Mouse (Mus musculus) liver, embryonic 16.5 days (tissue): Measurements from ENCODE around the gene Ube2d3. TPM values are rescaled to one million over a fixed set of nuclear protein-coding genes. Genes with fewer than 3 reads are reported as not detected.

Experiments
- ATAC-seq: fragments of 200-750 bp; cut with Nextera tagmentation; 2 replicates; pipeline ENCODE4 v1.8.0; 2017; ENCODE audit warnings: low read depth, mild to moderate bottlenecking, moderate number of reproducible peaks, moderate library complexity
- H3K27ac ChIP-seq: fragments of 300-500 bp; sonication (generic); 2 replicates; pipeline ENCODE4 v1.5.1; 2014; ENCODE audit warnings: mild to moderate bottlenecking, low read length
- H3K27me3 ChIP-seq: fragments of 300-500 bp; sonication (generic); 2 replicates; pipeline ENCODE4 v1.6.1; 2014; ENCODE audit warnings: low read depth, low read length, mixed read lengths; ENCODE audit not compliant: control insufficient read depth, insufficient read depth
- H3K36me3 ChIP-seq: fragments of 300-500 bp; sonication (generic); 2 replicates; pipeline ENCODE4 v1.6.1; 2014; ENCODE audit warnings: mild to moderate bottlenecking; ENCODE audit not compliant: control insufficient read depth, insufficient read depth
- H3K4me1 ChIP-seq: fragments of 300-500 bp; sonication (generic); 2 replicates; pipeline ENCODE4 v1.6.1; 2014; ENCODE audit warnings: low read depth, low read length, mixed read lengths; ENCODE audit not compliant: control insufficient read depth
- H3K4me2 ChIP-seq: fragments of 300-500 bp; sonication (generic); 2 replicates; pipeline ENCODE4 v1.6.1; 2014; ENCODE audit warnings: low read depth, low read length, mixed read lengths
- H3K4me3 ChIP-seq: fragments of 300-500 bp; sonication (generic); 2 replicates; pipeline ENCODE4 v1.5.1; 2014; ENCODE audit warnings: low read depth, mild to moderate bottlenecking, low read length
- H3K9ac ChIP-seq: fragments of 300-500 bp; sonication (generic); 2 replicates; pipeline ENCODE4 v1.6.1; 2014; ENCODE audit warnings: low read depth, low read length
- H3K9me3 ChIP-seq: fragments of 300-500 bp; sonication (generic); replicated peaks from 2 replicates; pipeline ENCODE4 v1.6.1; 2016; ENCODE audit warnings: low read length; ENCODE audit not compliant: control insufficient read depth
- WGBS: fragments of 180-500 bp; shearing (Covaris S2); extraction: QIAGEN DNeasy Blood & Tissue Kit; methylation state at CpG from one replicate; pipeline ENCODE4 v1.1.7; 2014; ENCODE audit not compliant: insufficient replicate concordance; 5-methylcytosine and 5-hydroxymethylcytosine counted together
- polyA plus RNA-seq: library from polyadenylated mRNA; unstranded; fragments of >200 nt; fragmentation: Nextera tagmentation; extraction: Ambion mirVana; gene quantifications from 2 replicates; pipeline ENCODE4 v1.2.1, GENCODE M21; 2015

The Ube2d3 gene
- polyA plus RNA-seq, 1 experiment from 2014 or later = 233 TPM

DNA sequence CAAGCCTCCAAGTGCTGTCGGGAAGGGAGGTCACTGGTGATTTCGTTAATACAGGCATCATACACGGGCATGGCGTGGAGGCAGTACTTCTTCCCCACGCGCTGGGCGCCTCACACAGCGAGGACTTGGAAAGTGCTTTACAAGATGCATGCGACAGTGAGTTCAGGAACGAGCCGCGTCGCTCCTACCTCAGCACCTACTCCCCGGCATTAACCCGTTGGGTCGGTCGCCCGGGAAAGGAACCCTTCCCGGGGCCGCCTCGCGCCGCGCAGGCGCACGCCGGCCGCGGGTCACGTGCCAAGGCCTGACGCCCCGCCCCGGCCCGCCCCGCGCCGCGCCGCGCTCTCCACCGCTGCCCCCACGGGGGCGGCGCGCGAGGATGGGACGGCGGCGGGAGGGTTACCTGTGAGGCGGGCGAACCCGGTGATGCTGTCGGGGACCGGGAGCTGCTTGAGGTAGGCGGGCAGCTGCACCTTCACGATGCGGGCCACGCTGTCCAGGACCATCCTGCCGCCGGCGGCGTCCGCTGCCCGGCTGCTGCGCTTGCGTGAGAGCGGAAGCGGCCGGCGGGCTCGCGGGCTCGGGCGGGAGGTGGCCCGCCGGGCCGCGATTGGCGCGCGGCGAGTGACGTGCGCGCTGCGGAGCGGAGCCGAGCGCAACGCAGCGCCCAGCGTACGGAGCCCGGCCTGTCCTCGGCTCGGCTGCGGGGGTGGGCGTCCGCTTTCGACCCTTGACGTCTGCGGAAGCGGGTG is 14.9 kb upstream of the Ube2d3 start:
- WGBS = under 1% methylated on average over 80 of the region's 103 CpGs
- Histone ChIP-seq H3K4me2 (peak overlapping the region; percentile 94), H3K9me3 (no peaks in the 10 kb centered on the region), H3K4me3 (peak overlapping the region; percentile 92), H3K9ac (peak overlapping the region; percentile 91), H3K36me3 (no peaks in the 10 kb centered on the region), H3K27me3 (no peaks in the 10 kb centered on the region), H3K4me1 (peaks cover 9% of the 10 kb centered on the region), H3K27ac (peak overlapping the region; percentile 91)
- peak; percentile 96 for ATAC-seq

DNA sequence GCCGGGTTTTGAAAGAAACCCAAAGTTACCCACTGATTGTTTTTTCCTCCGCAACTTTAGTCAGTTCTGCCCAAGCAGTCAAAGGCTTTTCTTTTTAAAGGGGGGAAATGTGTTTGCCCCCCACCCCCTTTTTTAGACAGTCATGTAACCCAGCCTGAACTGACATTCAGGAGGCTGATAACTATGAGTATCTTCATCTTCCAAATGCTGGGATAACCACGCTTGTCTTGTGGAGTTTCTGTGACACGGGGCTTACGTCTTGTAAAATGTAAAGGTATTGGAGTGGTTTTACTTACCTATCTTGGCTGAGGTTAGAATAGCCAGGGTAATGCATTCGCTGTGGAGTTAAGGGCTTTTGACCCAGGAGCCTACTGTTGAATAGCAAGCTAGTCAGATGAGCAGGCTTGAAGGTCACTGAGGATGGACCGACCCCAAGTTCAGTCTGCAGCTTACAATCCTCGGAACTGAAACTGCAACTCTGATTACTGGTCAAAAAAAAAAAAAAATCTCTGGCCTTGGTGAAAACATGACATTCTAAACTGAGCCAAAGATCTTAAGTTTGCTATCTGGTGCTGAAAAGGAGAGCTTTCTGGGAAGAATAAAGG is 14.2 kb upstream of the Ube2d3 start, which contains the start of gene Cisd2:
TSS of gene Cisd2 (minus strand) at position 318 of the 605 bp plus-strand sequence.
- Histone ChIP-seq H3K9ac (peak within 1 kb of the TSS; percentile 91), H3K27me3 (no peaks in the 10 kb centered on the region), H3K36me3 (no peaks in the 10 kb centered on the region), H3K9me3 (no peaks in the 10 kb centered on the region), H3K4me3 (peak within 1 kb of the TSS; percentile 92), H3K4me2 (peak within 1 kb of the TSS; percentile 94), H3K27ac (peak within 1 kb of the TSS; percentile 91), H3K4me1 (peaks cover 9% of the 10 kb centered on the region)
- ATAC-seq = no peak
- under 1% methylated on average over 8 of the region's 8 CpGs for WGBS

DNA sequence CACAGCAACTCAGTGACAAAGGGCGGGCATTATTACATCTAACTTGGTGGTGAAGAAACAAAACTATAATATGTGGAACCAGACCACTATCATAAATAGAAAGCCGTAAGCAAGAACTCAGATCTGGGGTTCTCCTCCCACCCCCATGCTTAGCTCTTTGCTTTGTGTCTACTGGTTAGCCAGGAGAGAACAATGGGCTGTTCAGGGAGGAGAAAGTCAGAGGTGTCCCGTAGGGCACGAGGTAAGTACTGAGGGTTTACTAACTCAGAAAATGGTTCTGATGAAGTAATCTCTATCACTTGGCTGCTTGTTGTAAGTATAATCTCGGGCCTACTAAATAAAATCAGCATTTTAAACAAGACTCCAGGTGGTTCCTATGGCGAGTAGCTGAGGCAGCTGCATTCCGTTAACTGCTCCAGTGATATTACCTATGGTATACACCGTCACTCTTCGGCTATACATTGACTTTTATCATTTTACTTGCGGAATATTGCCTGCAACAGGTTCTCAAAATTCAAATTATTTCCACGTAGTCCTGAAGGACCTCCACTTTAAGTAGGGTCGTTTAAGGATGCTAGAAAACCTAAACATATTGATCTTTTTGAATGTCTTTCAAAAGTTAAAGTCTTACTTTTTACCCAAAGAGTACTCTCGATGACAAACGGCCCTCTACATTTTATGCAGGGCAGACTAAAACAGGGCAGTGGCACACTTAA is 890 bp upstream of the Ube2d3 start:
- 61% methylated on average over 14 of the region's 14 CpGs for WGBS
- no peaks in the 10 kb centered on the region; the same call in 1 of the 2 replicates for H3K36me3 ChIP-seq
- H3K27me3 ChIP-seq = no peaks in the 10 kb centered on the region
- H3K9ac ChIP-seq = peak overlapping the region; percentile 70
- peaks cover 9% of the 10 kb centered on the region for H3K4me1 ChIP-seq
- H3K9me3 ChIP-seq = no peaks in the 10 kb centered on the region
- peak overlapping the region; percentile 95 for H3K4me3 ChIP-seq
- peak overlapping the region; percentile 63; the same call in 1 of the 2 replicates for H3K27ac ChIP-seq
- H3K4me2 ChIP-seq = peak overlapping the region; percentile 76
- no peak for ATAC-seq

DNA sequence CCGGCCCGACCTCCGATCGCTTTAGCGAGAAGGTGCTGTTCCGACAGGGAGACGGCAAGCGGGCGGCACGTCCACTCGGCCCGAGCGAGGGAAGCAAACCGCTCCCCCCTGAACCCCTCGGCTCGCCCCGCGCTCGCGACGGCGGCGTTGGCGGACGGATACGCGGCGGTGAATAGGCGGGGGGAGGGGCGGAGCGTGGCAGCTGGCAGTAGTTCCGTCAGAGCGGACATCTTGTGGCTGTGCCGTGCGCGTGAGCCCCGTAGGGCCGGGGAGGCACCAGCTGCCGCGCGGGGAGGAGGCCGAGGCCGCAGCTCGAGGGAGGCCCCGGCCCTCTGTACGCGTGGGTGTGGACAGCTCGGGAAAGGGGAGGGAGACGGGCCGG is 573 bp downstream of the Ube2d3 start:
- H3K4me1 ChIP-seq = peaks cover 14% of the 10 kb centered on the region
- H3K9me3 ChIP-seq = no peaks in the 10 kb centered on the region
- peak overlapping the region; percentile 95 for H3K4me3 ChIP-seq
- peak overlapping the region; percentile 99 for H3K9ac ChIP-seq
- H3K36me3 ChIP-seq = no peaks in the 10 kb centered on the region; the same call in 1 of the 2 replicates
- peak overlapping the region; percentile 100 for H3K27ac ChIP-seq
- no peaks in the 10 kb centered on the region for H3K27me3 ChIP-seq
- H3K4me2 ChIP-seq = peak overlapping the region; percentile 58
- under 1% methylated on average over 31 of the region's 50 CpGs for WGBS
- peak; percentile 60 for ATAC-seq

DNA sequence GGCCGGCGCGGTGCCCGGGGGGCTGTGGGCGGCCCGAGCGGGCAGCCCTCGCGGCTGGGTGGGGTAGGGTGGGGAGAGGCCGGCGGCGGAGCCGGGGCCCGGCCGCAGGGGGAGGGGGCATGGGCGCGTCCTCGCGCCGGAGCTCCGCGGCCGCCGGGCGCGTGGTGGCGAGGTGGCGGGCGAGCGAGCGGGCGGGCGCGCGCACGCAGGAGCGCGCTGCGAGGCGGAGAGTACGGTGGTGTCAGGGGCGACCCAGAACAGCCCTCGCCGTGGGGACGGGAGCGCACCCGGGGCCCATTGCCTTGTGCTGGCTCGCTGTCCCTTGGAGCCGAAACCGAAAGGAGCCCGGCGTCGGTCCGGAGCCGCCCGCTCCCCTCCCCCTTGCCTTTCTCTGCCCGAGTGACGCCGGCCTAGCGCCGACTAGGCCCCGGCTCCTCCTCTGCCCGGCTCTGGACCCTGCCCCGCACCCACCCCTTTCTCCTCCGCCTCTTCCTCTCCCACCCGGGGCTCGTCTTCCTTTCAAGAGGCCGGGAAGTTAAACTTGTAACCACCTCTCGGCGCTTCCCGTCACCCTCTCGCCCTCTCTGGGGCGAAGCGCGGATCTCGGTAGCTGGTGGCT is 1.1 kb downstream of the Ube2d3 start:
- Histone ChIP-seq H3K4me1 (peaks cover 14% of the 10 kb centered on the region), H3K27me3 (no peaks in the 10 kb centered on the region), H3K9me3 (no peaks in the 10 kb centered on the region), H3K4me3 (peak overlapping the region; percentile 95), H3K36me3 (no peaks in the 10 kb centered on the region; the same call in 1 of the 2 replicates), H3K27ac (peak overlapping the region; percentile 100), H3K4me2 (peak overlapping the region; percentile 58), H3K9ac (peak overlapping the region; percentile 99)
- WGBS = under 1% methylated on average over 58 of the region's 76 CpGs
- peak; percentile 63 for ATAC-seq

DNA sequence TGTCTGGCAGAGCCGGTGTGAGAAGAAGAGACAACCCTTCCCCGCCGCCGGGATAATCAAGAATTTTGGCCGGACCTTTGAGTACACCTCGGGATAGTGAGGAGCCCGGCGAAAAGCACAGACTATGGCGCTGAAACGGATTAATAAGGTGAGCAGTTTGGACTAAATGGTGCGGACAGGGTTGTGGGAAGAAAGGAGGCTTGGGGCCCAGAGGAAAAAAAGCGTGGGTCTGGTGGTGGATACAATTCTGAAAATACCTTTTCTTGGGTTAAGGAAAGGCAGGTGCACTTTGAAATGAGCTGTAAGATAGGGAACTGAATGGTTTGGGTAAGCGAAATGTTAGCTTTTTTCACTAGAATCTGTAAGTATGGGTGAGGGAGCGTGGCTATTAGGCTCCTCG is 1.7 kb downstream of the Ube2d3 start:
- Histone ChIP-seq H3K9ac (peak overlapping the region; percentile 99), H3K4me3 (peak overlapping the region; percentile 95), H3K9me3 (no peaks in the 10 kb centered on the region), H3K4me1 (peaks cover 14% of the 10 kb centered on the region), H3K4me2 (peak overlapping the region; percentile 58), H3K36me3 (no peaks in the 10 kb centered on the region; the same call in 1 of the 2 replicates), H3K27me3 (no peaks in the 10 kb centered on the region), H3K27ac (peak overlapping the region; percentile 100)
- WGBS = 1% methylated on average over 15 of the region's 15 CpGs
- no peak for ATAC-seq

DNA sequence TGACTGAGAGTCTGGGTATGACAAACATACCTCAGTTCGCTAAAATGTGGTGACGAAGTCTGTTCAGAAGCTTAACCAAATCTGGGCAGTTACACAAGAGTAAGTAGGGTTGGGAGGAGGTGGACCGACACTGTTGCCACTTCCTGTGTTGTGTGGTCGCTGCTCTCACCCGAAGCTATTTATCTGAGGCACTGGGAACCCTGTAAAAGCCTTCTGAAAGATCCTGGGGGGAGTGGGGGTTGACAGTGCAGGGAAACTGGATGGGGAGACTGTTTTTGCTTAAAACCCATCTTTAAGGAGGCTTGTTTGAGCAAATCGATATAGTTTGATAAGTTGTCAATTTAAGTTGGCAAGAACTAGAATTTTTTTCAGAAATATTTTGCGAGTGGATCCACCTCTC is 2.3 kb downstream of the Ube2d3 start:
- Histone ChIP-seq H3K4me3 (peak overlapping the region; percentile 95), H3K4me2 (peak overlapping the region; percentile 58), H3K27ac (peak overlapping the region; percentile 100), H3K36me3 (no peaks in the 10 kb centered on the region; the same call in 1 of the 2 replicates), H3K9me3 (no peaks in the 10 kb centered on the region), H3K9ac (peak overlapping the region; percentile 99), H3K4me1 (peaks cover 14% of the 10 kb centered on the region), H3K27me3 (no peaks in the 10 kb centered on the region)
- WGBS = 4% methylated on average over 7 of the region's 7 CpGs
- no peak for ATAC-seq

DNA sequence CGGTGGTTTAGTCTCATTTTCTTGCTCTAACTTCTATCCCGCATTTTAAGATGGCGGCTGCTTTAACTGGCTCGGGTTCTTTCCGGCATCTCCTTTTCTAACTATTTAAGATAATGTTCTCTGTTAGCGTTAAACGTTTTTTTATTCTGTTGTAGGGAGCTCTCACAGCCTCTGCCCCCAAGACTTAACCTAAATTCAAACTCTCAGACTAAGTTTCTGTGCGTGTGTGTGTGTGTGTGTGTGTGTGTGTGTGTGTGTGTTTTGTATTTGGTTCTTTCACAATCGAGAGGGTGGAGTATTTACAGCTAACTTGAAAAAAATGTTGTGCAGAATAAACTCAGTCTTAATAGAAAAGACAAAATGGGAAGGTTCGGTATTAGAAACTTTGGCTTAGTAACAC is 2.7 kb downstream of the Ube2d3 start:
- no peaks in the 10 kb centered on the region for H3K9me3 ChIP-seq
- no peaks in the 10 kb centered on the region; the same call in 1 of the 2 replicates for H3K36me3 ChIP-seq
- H3K27me3 ChIP-seq = no peaks in the 10 kb centered on the region
- H3K9ac ChIP-seq = peak overlapping the region; percentile 99
- peak overlapping the region; percentile 58 for H3K4me2 ChIP-seq
- no peak for ATAC-seq
- H3K4me1 ChIP-seq = peaks cover 14% of the 10 kb centered on the region
- WGBS = 22% methylated on average over 10 of the region's 10 CpGs
- H3K4me3 ChIP-seq = peak overlapping the region; percentile 95
- peak overlapping the region; percentile 100 for H3K27ac ChIP-seq
